Mouse (Mus musculus): Measurements from ENCODE around the gene Nr2c2.

DNA sequence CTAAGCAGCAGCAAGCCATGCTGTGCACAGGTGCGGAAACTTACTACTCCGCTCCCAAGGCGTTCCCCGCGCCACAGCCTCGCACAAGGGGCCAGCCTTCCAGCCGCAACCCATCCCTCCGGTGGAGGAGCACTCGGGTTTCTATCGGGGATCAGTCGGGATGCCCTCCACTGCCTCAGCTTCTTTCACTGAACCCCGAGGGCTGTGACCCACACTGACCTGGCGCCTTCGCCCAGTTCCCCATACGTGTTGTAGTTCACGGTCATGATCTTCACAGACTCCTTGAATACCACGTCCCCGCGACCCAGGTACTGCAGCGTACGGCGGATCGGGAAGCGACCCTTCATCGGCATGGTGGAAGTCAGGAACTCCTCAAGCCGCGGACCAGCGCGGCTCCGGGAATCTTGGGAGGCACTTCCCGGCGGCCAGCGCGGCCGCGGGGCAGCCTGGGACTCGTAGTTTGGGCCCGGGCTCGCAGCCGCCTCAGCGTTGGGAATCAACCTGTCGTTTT is 92.5 kb downstream of the Nr2c2 start, which contains the start of gene Mrps25:
- TF ChIP-seq MAFK (IDR thresholded peaks at IDR 0.05; ENCODE audit: insufficient read depth, low read depth, low read length) (no peak), CHD2 (IDR thresholded peaks at IDR 0.05; ENCODE audit: low read depth, low read length) (no peak), HCFC1 (IDR thresholded peaks at IDR 0.05; ENCODE audit: borderline replicate concordance, insufficient read depth, low read length) (peak; percentile 97), ZC3H11A (IDR thresholded peaks at IDR 0.05; ENCODE audit: borderline replicate concordance, low read depth, low read length) (no peak)

Data from ES-E14 (cell line).